Mouse (Mus musculus) mouse trophoblast stem cell (cell line): ENCODE results near the gene Ankfy1.
"Not testable (repeated sequence)": the region's sequence is repeated elsewhere in the genome, so short reads cannot be mapped to it uniquely, and the experiment has no call there.

Experiments
- in situ Hi-C, 2 experiments: fragments of 300-500 bp; cut with MseI, MboI; formaldehyde crosslinking; loops; 2 replicates in 1 of 2; 3 replicates in 1 of 2; pipeline ENCODE4 v1.15.1; 2025

Gene Ankfy1

DNA sequence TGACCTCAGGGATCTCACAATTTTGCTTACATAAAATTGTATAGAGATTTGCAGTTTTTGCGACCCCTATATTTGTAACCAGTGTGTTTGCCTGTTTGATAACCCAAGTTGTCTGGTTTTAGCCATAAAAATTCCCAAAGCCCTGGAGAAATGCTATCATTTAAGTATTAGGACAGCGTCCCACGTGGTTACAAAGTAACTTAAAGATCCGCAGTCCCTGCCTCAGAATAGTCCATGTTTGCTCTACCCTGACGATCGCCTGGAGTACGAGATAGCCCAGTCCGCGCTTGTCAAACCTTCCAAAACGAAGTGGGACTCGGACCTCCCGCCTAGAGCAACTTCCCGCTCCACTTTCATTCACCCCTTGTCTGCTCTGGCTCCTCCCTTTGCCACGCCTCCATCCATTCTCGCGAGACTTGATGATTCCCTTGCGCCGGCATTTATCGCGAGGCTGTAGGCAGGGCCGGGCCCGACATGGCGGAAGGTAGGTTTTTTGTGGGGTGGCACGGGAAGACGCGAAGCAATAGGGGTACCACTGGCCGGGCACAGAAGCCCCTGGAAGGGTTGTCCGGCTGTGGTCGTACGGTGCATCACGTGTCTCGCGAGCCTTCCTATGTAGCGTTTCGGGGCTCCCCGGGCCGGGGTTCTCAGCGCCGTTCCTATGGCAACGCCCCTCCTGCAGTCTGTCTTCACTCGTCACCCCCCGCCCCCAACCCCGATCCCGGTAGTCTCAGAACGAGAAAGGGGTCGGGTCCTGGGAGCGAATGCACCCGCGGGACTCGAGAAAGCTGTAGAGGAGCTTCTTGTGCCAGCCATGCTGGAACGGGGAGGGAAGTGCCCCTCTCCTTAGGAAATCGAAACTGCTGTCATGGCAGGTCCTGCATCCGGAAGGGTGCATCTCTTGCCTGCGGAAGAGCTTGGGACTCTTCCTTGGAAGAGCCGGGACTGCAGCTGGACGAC lies at the start of gene Ankfy1:
TSS of gene Ankfy1 (plus strand) at position 456 of the 960 bp plus-strand sequence.
- in situ Hi-C loops: no loop called here

GRCm38 (mm10) chr11:72642730-72643129 lies 47.1 kb upstream of the Ankfy1 start:
- in situ Hi-C loops: no loop called here

DNA sequence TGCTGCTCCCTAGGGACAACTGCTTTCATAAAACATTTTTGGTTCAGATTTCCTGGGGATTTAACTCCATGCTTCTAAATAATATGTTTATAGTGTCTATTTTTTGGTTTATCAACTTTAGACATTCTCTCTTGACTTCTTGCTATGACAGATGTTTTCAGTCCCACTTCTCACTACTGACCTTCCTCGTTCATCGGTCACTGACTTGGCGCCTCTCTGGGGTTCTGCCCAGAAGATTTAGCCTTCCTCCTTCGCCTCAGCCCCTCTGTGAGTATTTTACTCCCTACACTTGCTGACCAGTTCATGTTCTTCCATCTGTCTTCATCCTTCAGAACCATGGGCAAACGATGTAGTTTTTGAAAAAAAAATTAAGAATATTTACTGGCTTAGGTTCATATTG lies 44.4 kb upstream of the Ankfy1 start:
- in situ Hi-C loops: no loop called here

GRCm38 (mm10) chr11:72650347-72650746 lies 39.5 kb upstream of the Ankfy1 start:
- in situ Hi-C loops: no loop called here

- in situ Hi-C loops: no loop called here
Measured at GRCm38 (mm10) chr11:72659918-72660317, 29.9 kb upstream of the Ankfy1 start.

DNA sequence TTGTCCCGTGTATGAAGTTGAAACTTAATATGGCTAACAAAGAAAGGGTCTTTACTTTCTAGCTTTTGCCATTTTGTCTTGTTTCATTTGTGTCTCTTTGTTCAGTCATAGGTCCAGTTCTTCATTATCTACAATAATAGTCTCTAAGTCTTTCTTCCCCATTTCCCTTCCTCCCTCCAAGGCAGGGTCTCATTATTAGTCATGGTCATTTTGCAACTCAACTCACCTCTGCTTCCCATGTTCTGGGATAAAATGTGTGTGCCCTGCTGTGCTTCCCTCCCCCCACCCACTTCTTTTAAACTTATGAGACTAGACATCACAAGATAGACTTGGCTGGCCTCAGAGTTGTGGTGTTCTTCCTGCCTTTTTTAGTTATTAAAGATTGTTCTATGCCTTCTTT lies 29.4 kb upstream of the Ankfy1 start:
- in situ Hi-C loops: no loop called here

DNA sequence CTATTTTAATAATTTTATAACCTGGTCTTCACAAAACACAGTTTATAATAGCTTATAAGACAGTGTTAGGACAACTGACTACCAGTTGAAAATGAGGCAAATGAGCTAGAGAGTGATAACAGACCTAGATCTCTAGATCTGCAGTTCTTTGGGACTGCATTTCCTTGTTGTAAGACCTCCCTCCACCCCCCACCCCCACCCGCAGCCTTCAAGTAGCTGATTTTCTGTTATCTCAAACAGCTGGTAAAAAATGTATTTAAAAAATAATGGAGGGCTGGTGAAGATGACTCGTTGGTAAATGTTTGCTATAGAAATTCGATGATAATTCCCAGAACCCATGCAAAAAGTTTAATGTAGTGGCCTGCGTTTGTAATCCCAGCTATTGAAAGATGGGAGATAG lies 25.2 kb upstream of the Ankfy1 start:
- in situ Hi-C loops: no loop called here

DNA sequence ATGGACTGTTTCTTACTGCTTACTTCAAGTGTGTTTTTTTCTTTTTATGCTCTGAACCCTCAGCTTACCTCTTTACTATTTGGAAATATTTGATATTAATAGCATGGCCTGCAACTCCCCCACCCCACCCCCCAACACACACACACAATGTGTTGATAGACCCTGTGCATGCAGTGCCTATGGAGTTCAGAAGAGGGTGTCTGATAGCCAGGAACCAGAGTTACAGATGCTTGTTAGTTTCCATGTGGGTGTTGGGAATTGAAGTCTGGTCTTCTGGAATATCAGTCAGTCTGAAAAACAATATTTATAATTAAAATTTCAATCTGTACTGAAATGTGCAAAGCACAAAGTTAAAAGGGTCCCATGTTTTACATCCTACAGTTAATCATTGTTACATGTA lies 19.2 kb upstream of the Ankfy1 start:
- in situ Hi-C loops: no loop called here

GRCm38 (mm10) chr11:72671294-72671988 lies 18.4 kb upstream of the Ankfy1 start:
- in situ Hi-C loops: no loop called here

- in situ Hi-C loops: no loop called here
Measured at GRCm38 (mm10) chr11:72672438-72672837, 17.4 kb upstream of the Ankfy1 start.

DNA sequence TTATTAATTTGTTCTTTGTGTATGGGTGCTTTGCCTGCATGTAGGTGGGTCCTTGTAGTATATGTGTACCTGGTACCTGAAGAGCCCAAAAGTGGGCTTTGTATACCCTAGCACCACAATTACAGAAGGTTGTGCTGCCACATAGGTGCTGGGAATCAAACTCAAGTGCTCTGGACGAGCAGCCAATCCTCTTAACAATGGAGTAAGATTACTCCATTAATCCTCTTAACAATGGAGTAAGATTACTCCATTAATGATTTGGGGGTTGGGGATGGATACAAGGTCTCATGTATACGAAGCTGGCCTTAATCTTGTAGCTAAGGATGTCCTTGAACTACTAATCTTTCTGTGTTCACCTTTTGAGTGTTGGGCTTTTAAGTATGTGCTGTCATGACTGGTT lies 14.5 kb upstream of the Ankfy1 start:
- in situ Hi-C loops: no loop called here

DNA sequence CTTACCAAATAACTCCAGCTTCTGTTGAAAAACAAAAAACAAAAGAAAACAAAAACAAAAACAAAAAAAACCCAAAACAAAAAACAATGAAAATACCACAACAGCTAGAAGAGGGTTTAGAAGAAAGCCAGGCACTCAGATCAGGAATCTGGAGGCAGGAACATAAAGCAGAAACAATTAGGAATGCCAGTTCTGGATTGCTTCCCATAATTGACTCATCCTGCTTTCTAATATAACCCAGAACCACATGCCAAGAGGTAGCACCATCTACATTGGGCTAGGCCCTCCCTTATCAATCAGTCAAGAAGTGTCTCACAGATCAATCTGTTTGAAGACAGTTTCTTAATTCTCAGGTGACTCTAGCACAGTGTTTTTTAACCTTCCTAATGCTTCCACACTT lies 9.1 kb upstream of the Ankfy1 start:
- in situ Hi-C loops: no loop called here

DNA sequence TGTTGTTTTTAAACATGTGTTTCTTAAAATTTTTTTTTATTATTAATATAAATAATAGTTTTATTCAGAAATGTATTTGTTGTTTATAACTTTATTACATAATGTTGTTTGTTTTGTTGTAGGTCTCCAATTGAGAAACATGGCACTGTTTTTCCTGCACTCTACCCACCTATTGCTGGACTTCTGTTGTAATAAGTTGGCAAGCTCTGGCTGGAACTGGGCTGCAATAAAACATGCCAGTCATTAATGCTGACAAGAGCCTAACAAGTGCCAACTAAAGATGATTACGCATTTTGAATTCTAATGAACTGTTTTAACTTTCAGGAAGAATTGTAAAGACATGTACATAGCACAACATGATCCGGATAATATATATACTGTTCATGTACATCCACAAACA lies 6.4 kb upstream of the Ankfy1 start:
- in situ Hi-C loops: no loop called here

DNA sequence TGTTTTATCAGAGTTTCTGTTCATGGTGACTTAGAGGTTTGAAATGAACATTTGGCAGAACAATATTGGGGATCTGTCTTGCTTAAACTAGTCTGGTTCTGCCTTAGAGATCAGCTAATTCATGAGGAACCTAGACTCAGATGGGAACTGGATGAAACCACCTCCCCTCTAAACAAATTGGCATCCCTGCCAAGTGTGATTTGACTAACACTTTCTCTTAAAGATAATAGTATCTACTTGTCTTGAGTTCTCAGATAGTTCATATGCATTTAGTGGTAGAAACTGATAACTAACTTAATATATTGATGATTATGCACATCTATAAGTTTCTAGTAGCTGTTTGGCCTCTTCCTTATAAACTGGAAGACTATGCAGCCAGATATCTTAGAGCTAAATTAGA lies 3.1 kb upstream of the Ankfy1 start:
- in situ Hi-C loops: no loop called here

- in situ Hi-C loops: no loop called here
Measured at GRCm38 (mm10) chr11:72688242-72688641, 1.6 kb upstream of the Ankfy1 start.

GRCm38 (mm10) chr11:72689115-72689514 lies 691 bp upstream of the Ankfy1 start:
- in situ Hi-C loops: no loop called here

DNA sequence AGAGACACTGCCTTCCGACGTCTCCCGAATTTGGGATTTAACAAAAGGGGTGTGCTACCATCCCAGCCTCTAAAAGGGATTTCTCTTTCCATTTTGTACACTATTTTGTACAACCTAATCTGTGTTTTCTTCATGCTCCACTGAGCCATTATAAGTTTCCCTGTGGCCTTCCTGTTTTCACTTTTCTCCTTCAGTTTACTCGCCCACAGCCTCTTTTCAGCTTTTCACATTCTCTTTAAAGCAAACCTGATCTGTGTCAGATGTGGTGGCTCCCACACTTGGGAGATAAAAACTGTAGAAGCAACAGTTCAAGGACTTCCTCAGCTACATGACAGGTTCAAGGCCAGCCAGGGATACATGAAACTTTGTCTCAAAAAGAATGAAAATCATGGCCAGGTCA lies 2.5 kb downstream of the Ankfy1 start:
- in situ Hi-C loops: no loop called here

- in situ Hi-C loops: no loop called here
Measured at GRCm38 (mm10) chr11:72695025-72695424, 5.2 kb downstream of the Ankfy1 start.

DNA sequence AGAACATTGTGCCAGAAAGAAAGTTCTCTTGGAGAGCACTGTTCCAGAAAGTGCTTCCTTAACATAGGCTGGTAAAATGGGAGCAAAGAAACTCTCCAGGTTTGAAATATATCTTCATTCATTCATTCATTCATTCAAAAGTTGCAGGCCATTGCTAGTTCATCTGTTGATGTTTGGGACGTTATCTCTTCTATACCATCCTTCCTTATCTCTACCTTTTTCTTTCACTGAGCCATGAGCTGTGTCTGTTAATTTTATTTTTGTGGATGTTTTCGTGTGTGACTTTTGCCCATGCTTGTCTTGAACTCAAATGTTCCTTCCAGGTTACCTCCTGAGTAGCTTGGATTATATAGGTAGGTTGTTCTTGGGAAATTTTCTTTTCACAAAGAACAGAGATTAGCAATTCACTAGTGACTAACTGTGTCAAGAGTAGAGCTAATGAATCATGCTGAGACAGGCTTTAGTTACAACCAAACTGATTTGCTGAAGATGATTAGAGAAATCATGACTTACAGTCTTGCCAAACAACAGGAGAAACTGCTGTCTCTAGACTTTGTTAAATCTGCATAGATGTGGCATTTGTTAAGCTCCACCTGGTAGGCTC lies 6.7 kb downstream of the Ankfy1 start:
- in situ Hi-C loops: no loop called here

- in situ Hi-C loops: no loop called here
Measured at GRCm38 (mm10) chr11:72697323-72697722, 7.5 kb downstream of the Ankfy1 start.

DNA sequence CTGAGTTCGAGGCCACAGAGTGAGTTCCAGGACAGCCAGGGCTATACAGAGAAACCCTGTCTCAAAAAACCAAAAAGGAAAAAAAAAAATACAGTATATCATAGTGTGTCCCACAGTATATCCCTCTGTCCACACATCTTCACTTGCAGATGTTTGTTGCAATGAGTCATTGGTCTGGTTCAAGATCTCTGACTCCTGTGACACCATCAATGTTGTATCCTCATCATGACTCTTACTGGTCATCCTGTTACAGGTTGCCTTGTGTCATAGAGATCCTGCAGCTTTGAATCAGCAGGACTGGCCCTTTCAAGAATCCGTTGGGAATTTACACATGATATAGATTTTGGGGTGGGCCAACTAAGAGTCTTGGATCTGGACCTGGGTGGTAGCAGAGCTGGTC lies 15.3 kb downstream of the Ankfy1 start:
- in situ Hi-C loops: not testable (repeated sequence)

DNA sequence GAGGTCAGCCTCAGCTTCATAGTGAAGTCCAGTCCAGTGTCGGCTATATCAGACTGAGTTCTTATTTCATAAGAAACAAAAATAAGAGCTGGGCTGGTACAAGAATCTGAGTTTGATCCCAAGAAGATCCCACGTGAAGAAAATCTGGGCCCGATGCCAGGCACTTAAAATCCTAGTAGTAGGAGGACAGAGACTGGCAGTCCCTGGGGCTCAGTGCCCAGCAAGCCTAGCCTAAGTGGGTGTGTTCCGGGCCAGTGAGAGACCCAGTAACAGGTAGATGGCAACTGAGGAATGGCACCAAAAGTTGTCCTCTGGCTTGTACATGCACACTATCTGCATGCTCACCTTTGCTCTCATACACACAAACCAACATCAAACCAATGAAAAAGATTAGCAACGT lies 22.9 kb downstream of the Ankfy1 start:
- in situ Hi-C loops: no loop called here

DNA sequence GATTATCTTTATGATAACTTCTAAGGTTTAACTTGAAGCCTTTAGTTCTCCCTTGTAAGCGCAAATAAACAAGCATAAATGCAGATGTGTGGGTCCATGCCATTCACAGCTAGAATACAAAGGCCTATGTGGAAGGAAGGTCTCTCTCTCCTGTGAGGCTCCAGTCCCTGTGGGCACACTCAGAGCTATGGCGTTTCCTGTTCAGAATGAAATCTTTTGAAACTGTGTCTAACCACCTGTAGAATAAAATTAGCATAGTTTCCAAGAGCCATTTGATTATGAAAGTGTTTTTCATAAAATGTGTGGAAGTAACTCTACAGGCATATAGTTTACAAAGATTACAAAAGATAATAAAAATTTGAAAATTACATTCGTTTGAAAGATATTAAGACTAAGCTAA lies 28.4 kb downstream of the Ankfy1 start:
- in situ Hi-C loops: no loop called here
